Mouse (Mus musculus): ENCODE measurements around the gene Rpl10a. TPM values are rescaled to one million over a fixed set of nuclear protein-coding genes. Genes with fewer than 3 reads are reported as not detected.

Gene Rpl10a
- total and polyA plus RNA-seq, 3 experiments: 2,044 to 2,803 TPM; not detected in 1

GRCm38 (mm10) chr17:28299669-28300320 lies 28.5 kb upstream of the Rpl10a start:
- no peaks in the 10 kb centered on the region for H3K36me3 ChIP-seq (ENCODE audit: control insufficient read depth in 1 of 2, insufficient read depth in 2 of 2, low read length in 2 of 2)
- no peak for DNase-seq (ENCODE audit: low read depth, low spot score)
- no peaks in the 10 kb centered on the region for H3K4me1 ChIP-seq (ENCODE audit: control insufficient read depth in 1 of 2, insufficient read depth in 2 of 2, low read length in 2 of 2)
- no peaks in the 10 kb centered on the region for H3K27me3 ChIP-seq (ENCODE audit: control insufficient read depth in 1 of 2, insufficient read depth in 2 of 2, low read length in 2 of 2)
- no peaks in the 10 kb centered on the region for H3K9me3 ChIP-seq (replicated peaks; ENCODE audit: insufficient read depth, low read length)
- H3K4me3 ChIP-seq (ENCODE audit: control insufficient read depth in 1 of 2, insufficient read depth in 1 of 2, low read depth in 2 of 2, low read length in 2 of 2): no peak overlapping the region
- no peak overlapping the region for H3K27ac ChIP-seq (ENCODE audit: control insufficient read depth, low read depth, low read length)
- TF ChIP-seq CHD1 (IDR thresholded peaks at IDR 0.05; ENCODE audit: low read depth, low read length): no peak
- no peak for TF ChIP-seq CHD2 (IDR thresholded peaks at IDR 0.05; ENCODE audit: low read length)
- no peak for TF ChIP-seq MYB (IDR thresholded peaks at IDR 0.05; ENCODE audit: low read depth, low read length)
- no peak for TF ChIP-seq ZMIZ1 (IDR thresholded peaks at IDR 0.05; ENCODE audit: low read depth, low read length)
- no peak for TF ChIP-seq RCOR1 (IDR thresholded peaks at IDR 0.05; ENCODE audit: low read depth, low read length)
- TF ChIP-seq E2F4 (IDR thresholded peaks at IDR 0.05; ENCODE audit: borderline replicate concordance, low read depth, low read length): no peak
- no peak for TF ChIP-seq POLR2AphosphoS5 (IDR thresholded peaks at IDR 0.05; ENCODE audit: borderline replicate concordance, low read depth, low read length)
- TF ChIP-seq MAFK (IDR thresholded peaks at IDR 0.05; ENCODE audit: borderline replicate concordance, low read depth, low read length): no peak
- TF ChIP-seq RAD21 (IDR thresholded peaks at IDR 0.05; ENCODE audit: low read depth, low read length): no peak
- TF ChIP-seq SIN3A (IDR thresholded peaks at IDR 0.05; ENCODE audit: low read length): no peak
- TF ChIP-seq CTCF (IDR thresholded peaks at IDR 0.05 in 2 of 3, conservative IDR thresholded peaks at IDR 0.05 in 1 of 3; ENCODE audit: control insufficient read depth in 1 of 3, insufficient read depth in 1 of 3, low read depth in 2 of 3, low read length in 3 of 3, poor library complexity in 1 of 3, severe bottlenecking in 1 of 3): no peak
- no peak for TF ChIP-seq MAX (IDR thresholded peaks at IDR 0.05; ENCODE audit: low read length)
- TF ChIP-seq KAT2A (conservative IDR thresholded peaks at IDR 0.05; ENCODE audit: low read depth, low read length): no peak
- no peak for TF ChIP-seq HCFC1 (IDR thresholded peaks at IDR 0.05; ENCODE audit: low read depth, low read length)
- no peak for TF ChIP-seq USF1 (IDR thresholded peaks at IDR 0.05; ENCODE audit: low read depth, low read length)
- no peak for TF ChIP-seq TCF12 (IDR thresholded peaks at IDR 0.05; ENCODE audit: low read depth, low read length)
- TF ChIP-seq UBTF (IDR thresholded peaks at IDR 0.05; ENCODE audit: borderline replicate concordance, insufficient read depth, low read depth, low read length): no peak
- no peak for TF ChIP-seq ZNF384 (IDR thresholded peaks at IDR 0.05; ENCODE audit: low read depth, low read length)
- TF ChIP-seq POLR2AphosphoS2 (IDR thresholded peaks at IDR 0.05; ENCODE audit: low read length): no peak
- no peak overlapping the region for H3K9ac ChIP-seq (ENCODE audit: control insufficient read depth, low read depth, low read length, poor library complexity, severe bottlenecking)
- no peaks in the 10 kb centered on the region for H3K79me2 ChIP-seq (ENCODE audit: control insufficient read depth, insufficient read depth, low read length, poor library complexity)

DNA sequence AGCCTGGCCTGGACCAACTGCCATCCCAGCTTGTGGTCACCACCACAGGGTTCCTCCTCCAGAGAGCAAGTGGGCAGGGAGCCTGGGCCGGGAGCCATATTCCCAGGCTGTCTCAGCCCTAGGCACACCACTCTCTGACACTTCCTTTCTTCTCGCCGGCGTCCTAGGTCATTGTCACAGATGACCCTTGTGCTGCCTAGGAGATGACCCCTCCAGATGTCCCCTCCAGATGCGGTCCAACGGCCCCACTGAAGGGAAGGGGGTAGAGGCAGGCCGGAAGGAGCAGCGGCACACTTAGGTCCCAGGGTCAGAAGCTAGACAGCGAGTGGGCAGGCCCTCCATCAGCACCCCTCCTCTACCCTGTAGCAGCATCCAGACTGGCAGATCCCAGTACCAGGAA lies 27.9 kb upstream of the Rpl10a start:
- Histone ChIP-seq H3K9ac (ENCODE audit: control insufficient read depth, low read depth, low read length, poor library complexity, severe bottlenecking) (no peak overlapping the region), H3K4me3 (ENCODE audit: control insufficient read depth in 1 of 2, insufficient read depth in 1 of 2, low read depth in 2 of 2, low read length in 2 of 2) (no peak overlapping the region), H3K27ac (ENCODE audit: control insufficient read depth, low read depth, low read length) (no peak overlapping the region), H3K4me1 (ENCODE audit: control insufficient read depth in 1 of 2, insufficient read depth in 2 of 2, low read length in 2 of 2) (no peaks in the 10 kb centered on the region), H3K36me3 (ENCODE audit: control insufficient read depth in 1 of 2, insufficient read depth in 2 of 2, low read length in 2 of 2) (no peaks in the 10 kb centered on the region), H3K9me3 (replicated peaks; ENCODE audit: insufficient read depth, low read length) (no peaks in the 10 kb centered on the region), H3K79me2 (ENCODE audit: control insufficient read depth, insufficient read depth, low read length, poor library complexity) (no peaks in the 10 kb centered on the region), H3K27me3 (ENCODE audit: control insufficient read depth in 1 of 2, insufficient read depth in 2 of 2, low read length in 2 of 2) (no peaks in the 10 kb centered on the region)
- TF ChIP-seq ELF1 (IDR thresholded peaks at IDR 0.05; ENCODE audit: low read depth, low read length): no peak
- TF ChIP-seq TAL1 (IDR thresholded peaks at IDR 0.05; ENCODE audit: low read length): no peak
- TF ChIP-seq BHLHE40 (IDR thresholded peaks at IDR 0.05; ENCODE audit: borderline replicate concordance, low read depth, low read length): no peak
- TF ChIP-seq CHD1 (IDR thresholded peaks at IDR 0.05; ENCODE audit: low read depth, low read length): no peak
- TF ChIP-seq MAX (IDR thresholded peaks at IDR 0.05; ENCODE audit: low read length): no peak
- no peak for TF ChIP-seq MXI1 (IDR thresholded peaks at IDR 0.05; ENCODE audit: low read depth, low read length)
- no peak for TF ChIP-seq HCFC1 (IDR thresholded peaks at IDR 0.05; ENCODE audit: low read depth, low read length)
- TF ChIP-seq ZNF384 (IDR thresholded peaks at IDR 0.05; ENCODE audit: low read depth, low read length): no peak
- DNase-seq (ENCODE audit: low read depth, low spot score): no peak
